In genomic region chr4:141831361-141831760, GRCm38 (mm10) we compare ENCODE assay signal across 32 mouse cellular contexts. TPM values are rescaled to one million over a fixed set of nuclear protein-coding genes. Genes with fewer than 3 reads are reported as not detected.
DNase-seq lines count a peak whose midpoint lies in the region; TF ChIP-seq lines count a peak whose summit lies in the region.
"Had no signal": no experiment of that assay in that cellular context is flagged by ENCODE, and none has a peak within 500 bp of the region (broad histone marks: within the 10 kb centered on the region; RNA-seq: fewer than 3 reads in every experiment).

No protein-coding gene starts in this region.

- peaks cover 7% of the 10 kb centered on the region for H3K4me1 ChIP-seq in testis, adult 2 months (ENCODE audit: control insufficient read depth, insufficient read depth, low read length)
- H3K4me1 ChIP-seq in olfactory bulb, adult 2 months (ENCODE audit: control insufficient read depth, insufficient read depth, low read length) = peaks cover 25% of the 10 kb centered on the region
- H3K4me1 ChIP-seq: forebrain, embryonic 12.5 days had no signal

- H3K4me3 ChIP-seq in testis, adult 2 months (ENCODE audit: control insufficient read depth, low read depth, low read length) = peak overlapping the region; percentile 58; the same call in 1 of the 2 replicates
- no peak overlapping the region for H3K4me3 ChIP-seq in olfactory bulb, adult 2 months (ENCODE audit: insufficient read depth, low read depth, low read length)
- H3K4me3 ChIP-seq: embryonic facial prominence, embryonic 13.5 days; embryonic facial prominence, embryonic 15.5 days; erythroblast, embryonic 14.5 days; forebrain, embryonic 10.5 days; forebrain, embryonic 12.5 days had no signal

- no peak for TF ChIP-seq POLR2A in testis, adult 2 months (IDR thresholded peaks at IDR 0.05; ENCODE audit: control insufficient read depth, low read depth, low read length)
- TF ChIP-seq POLR2A in olfactory bulb, adult 2 months (IDR thresholded peaks at IDR 0.05; ENCODE audit: insufficient read depth, low read depth, low read length) = no peak

- no peak overlapping the region for H3K27ac ChIP-seq in testis, adult 2 months (ENCODE audit: control insufficient read depth, insufficient read depth, low read depth, low read length)
- H3K27ac ChIP-seq in olfactory bulb, adult 2 months (ENCODE audit: insufficient read depth, low read depth, low read length) = 0 out of 2 replicates have a peak overlapping the region, but pooled peaks have one; percentile 74
- H3K27ac ChIP-seq: embryonic facial prominence, embryonic 15.5 days; forebrain, embryonic 10.5 days; forebrain, embryonic 12.5 days had no signal

- TF ChIP-seq CTCF in testis, adult 2 months (IDR thresholded peaks at IDR 0.05; ENCODE audit: control insufficient read depth, insufficient read depth, insufficient replicate concordance, low read depth, low read length) = no peak
- no peak for TF ChIP-seq CTCF in olfactory bulb, adult 2 months (IDR thresholded peaks at IDR 0.05; ENCODE audit: insufficient read depth, low read depth, low read length)

- no peak for DNase-seq in testis, postnatal 14 days (ENCODE audit: low spot score)
- peak; percentile 69 for DNase-seq in ES-CJ7 (ENCODE audit: low read depth, low spot score)
- DNase-seq in R1 (ENCODE audit: low read depth, low spot score) = peak; percentile 86
- no peak for DNase-seq in lung, adult 18-20 months
- no peak for DNase-seq in gastrocnemius, postnatal 4 days (ENCODE audit: low spot score in 2 of 2)
- no peak for DNase-seq in cerebellum, adult 11-12 months
- DNase-seq: adrenal gland, adult 8-10 months; adrenal gland, postnatal 14 days; adrenal gland, postnatal 36 days; cerebellum, adult 18-20 months; cerebellum, adult 8-10 months; cerebellum, adult 9-11 months; cerebellum, postnatal 14 days; cerebellum, postnatal 36 days; embryo, embryonic 11 days had no signal

- no peaks in the 10 kb centered on the region for H3K36me3 ChIP-seq in testis, adult 2 months (ENCODE audit: control insufficient read depth, insufficient read depth, low read length)
- H3K36me3 ChIP-seq: embryonic facial prominence, embryonic 13.5 days; embryonic facial prominence, embryonic 15.5 days; forebrain, embryonic 10.5 days; forebrain, embryonic 12.5 days had no signal

- 79% methylated on average over 7 of the region's 7 CpGs for WGBS in olfactory bulb, adult 2 months

- H3K27me3 ChIP-seq in testis, adult 2 months (ENCODE audit: control insufficient read depth, insufficient read depth, low read length) = no peaks in the 10 kb centered on the region
- H3K27me3 ChIP-seq: embryonic facial prominence, embryonic 13.5 days; embryonic facial prominence, embryonic 15.5 days; Patski had no signal

RNA-seq across cellular contexts. Expression of gene Cela2a, which starts 5.4 kb away (rescaled TPM):
- 6.2 and 6.5 TPM in 2 replicates for polyA plus RNA-seq in testis, adult 2 months (2012; rRNA removed)
- polyA plus RNA-seq in olfactory bulb, adult 2 months (2012; ENCODE audit: insufficient read depth, insufficient read length, low replicate concordance, missing spikeins) = not detected in 2 replicates
- not detected for total RNA-seq in gastrocnemius, postnatal 4 days (2021)
- total RNA-seq: adrenal gland, adult 18-20 months; adrenal gland, adult 8-10 months; adrenal gland, postnatal 36 days; common myeloid progenitor, adult 5-6 weeks had no signal
- polyA plus RNA-seq: C2C12; embryonic facial prominence, embryonic 11.5 days; embryonic facial prominence, embryonic 13.5 days; embryonic facial prominence, embryonic 15.5 days; erythroblast, embryonic 14.5 days; forebrain, embryonic 10.5 days; forebrain, embryonic 12.5 days; forebrain, embryonic 14.5 days; forebrain, embryonic 16.5 days; Patski had no signal

RNA-seq across cellular contexts. Expression of gene Ctrc, which starts 14.8 kb away (rescaled TPM):
- polyA plus RNA-seq in testis, adult 2 months (2012; rRNA removed) = 0.66 and 1.4 TPM in 2 replicates
- not detected in 2 replicates for polyA plus RNA-seq in olfactory bulb, adult 2 months (2012; ENCODE audit: insufficient read depth, insufficient read length, low replicate concordance, missing spikeins)
- total RNA-seq in gastrocnemius, postnatal 4 days (2021) = not detected
- total RNA-seq: adrenal gland, adult 18-20 months; adrenal gland, adult 8-10 months; adrenal gland, postnatal 14 days; adrenal gland, postnatal 36 days; common myeloid progenitor, adult 5-6 weeks; ES-E14 had no signal
- polyA plus RNA-seq: activated CD4-positive, CD25-positive, alpha-beta regulatory T cell, adult 4 months; C2C12; embryonic facial prominence, embryonic 11.5 days; embryonic facial prominence, embryonic 13.5 days; embryonic facial prominence, embryonic 15.5 days; erythroblast, embryonic 14.5 days; forebrain, embryonic 10.5 days; forebrain, embryonic 12.5 days; forebrain, embryonic 14.5 days; forebrain, embryonic 16.5 days; frontal cortex, adult 2 months; Patski had no signal

RNA-seq across cellular contexts. Expression of gene Casp9, which starts 37.9 kb away (rescaled TPM):
- polyA plus RNA-seq in testis, adult 2 months (2012; rRNA removed) = 7.8 and 8.0 TPM in 2 replicates
- polyA plus RNA-seq in olfactory bulb, adult 2 months (2012; ENCODE audit: insufficient read depth, insufficient read length, low replicate concordance, missing spikeins) = not detected in 2 replicates
- 10 to 100 TPM in 1 of 2 experiments, 1 to 10 TPM in 1; 9.3 to 10.8 TPM for total RNA-seq in gastrocnemius, postnatal 4 days (2021)

RNA-seq across cellular contexts. Expression of gene Dnajc16, which starts 40.6 kb away (rescaled TPM):
- 11.3 and 12.2 TPM in 2 replicates for polyA plus RNA-seq in testis, adult 2 months (2012; rRNA removed)
- not detected in 2 replicates for polyA plus RNA-seq in olfactory bulb, adult 2 months (2012; ENCODE audit: insufficient read depth, insufficient read length, low replicate concordance, missing spikeins)
- total RNA-seq in gastrocnemius, postnatal 4 days (2021) = 10 to 100 TPM; 10.5 to 10.9 TPM

RNA-seq across cellular contexts. Expression of gene Efhd2, which starts 43.4 kb away (rescaled TPM):
- polyA plus RNA-seq in testis, adult 2 months (2012; rRNA removed) = 56.1 and 57.6 TPM in 2 replicates
- polyA plus RNA-seq in olfactory bulb, adult 2 months (2012; ENCODE audit: insufficient read depth, insufficient read length, low replicate concordance, missing spikeins) = not detected in 2 replicates
- 10 to 100 TPM; 60.6 to 68.0 TPM for total RNA-seq in gastrocnemius, postnatal 4 days (2021)

Comparison
In these comparisons a context has a peak if more than half of its experiments do, and no peak if none do; other contexts are left out.
1. DNase-seq: peak in ES-CJ7 (single experiment) and R1 (single experiment); none in testis, postnatal 14 days (single experiment), lung, adult 18-20 months (0 of 2), gastrocnemius, postnatal 4 days (0 of 2) and cerebellum, adult 11-12 months (single experiment).